Mouse (Mus musculus) lung, embryonic 16.5 days (tissue): ENCODE measurements around the gene Ube2l6. TPM values are rescaled to one million over a fixed set of nuclear protein-coding genes. Genes with fewer than 3 reads are reported as not detected.

ENCODE experiments used
- ATAC-seq: fragments of 200-750 bp; cut with Nextera tagmentation; 2 replicates; pipeline ENCODE4 v1.8.0; 2017; ENCODE audit warnings: low read depth, mild to moderate bottlenecking, moderate library complexity
- H3K27ac ChIP-seq: fragments of 300-500 bp; sonication (generic); 2 replicates; pipeline ENCODE4 v1.5.1; 2014; ENCODE audit warnings: mild to moderate bottlenecking, control low read depth, low read length
- H3K27me3 ChIP-seq: fragments of 300-500 bp; sonication (generic); 2 replicates; pipeline ENCODE4 v1.6.1; 2014; ENCODE audit warnings: low read depth, low read length, mixed read lengths; ENCODE audit not compliant: control insufficient read depth, insufficient read depth
- H3K36me3 ChIP-seq: fragments of 300-500 bp; sonication (generic); 2 replicates; pipeline ENCODE4 v1.6.1; 2014; ENCODE audit warnings: low read length; ENCODE audit not compliant: control insufficient read depth, insufficient read depth
- H3K4me1 ChIP-seq: fragments of 300-500 bp; sonication (generic); replicated peaks from 2 replicates; pipeline ENCODE4 v1.6.1; 2014; ENCODE audit warnings: low read length, mixed read lengths; ENCODE audit not compliant: control insufficient read depth, insufficient read depth
- H3K4me2 ChIP-seq: fragments of 300-500 bp; sonication (generic); 2 replicates; pipeline ENCODE4 v1.6.1; 2014; ENCODE audit warnings: low read depth, low read length, control low read depth
- H3K4me3 ChIP-seq: fragments of 300-500 bp; sonication (generic); 2 replicates; pipeline ENCODE4 v1.5.1; 2014; ENCODE audit warnings: mild to moderate bottlenecking, low read length, control low read depth
- H3K9ac ChIP-seq: fragments of 300-500 bp; sonication (generic); 2 replicates; pipeline ENCODE4 v1.6.1; 2014; ENCODE audit warnings: low read length, control low read depth
- H3K9me3 ChIP-seq: fragments of 300-500 bp; sonication (generic); 2 replicates; pipeline ENCODE4 v1.6.1; 2016; ENCODE audit warnings: low read length; ENCODE audit not compliant: control insufficient read depth
- WGBS: fragments of 180-500 bp; shearing (Covaris S2); extraction: QIAGEN DNeasy Blood & Tissue Kit; methylation state at CpG from one replicate; pipeline ENCODE4 v1.1.7; 2014; 5-methylcytosine and 5-hydroxymethylcytosine counted together
- polyA plus RNA-seq: library from polyadenylated mRNA; unstranded; fragments of >200 nt; fragmentation: Nextera tagmentation; extraction: Ambion mirVana; gene quantifications from 2 replicates; pipeline ENCODE4 v1.2.1, GENCODE M21; 2015

The Ube2l6 gene
- polyA plus RNA-seq, 1 experiment from 2014 or later: 76.0 TPM

GRCm38 (mm10) chr2:84783315-84783714 is 15.3 kb upstream of the Ube2l6 start:
- Histone ChIP-seq H3K27ac (peak overlapping the region; percentile 45; the same call in 1 of the 2 replicates), H3K4me1 (no peaks in the 10 kb centered on the region), H3K9ac (no peak overlapping the region), H3K9me3 (no peaks in the 10 kb centered on the region), H3K4me3 (no peak overlapping the region), H3K27me3 (no peaks in the 10 kb centered on the region), H3K4me2 (no peak overlapping the region), H3K36me3 (no peaks in the 10 kb centered on the region)
- 72% methylated on average over 1 of the region's 1 CpGs for WGBS
- no peak; the same call in 1 of the 2 replicates for ATAC-seq

GRCm38 (mm10) chr2:84783840-84784566 is 14.6 kb upstream of the Ube2l6 start:
- peak overlapping the region; percentile 45; the same call in 1 of the 2 replicates for H3K27ac ChIP-seq
- ATAC-seq: peak; percentile 92

GRCm38 (mm10) chr2:84788316-84788715 is 10.3 kb upstream of the Ube2l6 start:
- H3K9ac ChIP-seq: no peak overlapping the region
- ATAC-seq: no peak
- no peaks in the 10 kb centered on the region for H3K4me1 ChIP-seq
- no peak overlapping the region for H3K4me2 ChIP-seq
- no peak overlapping the region for H3K27ac ChIP-seq
- H3K36me3 ChIP-seq: no peaks in the 10 kb centered on the region
- no peaks in the 10 kb centered on the region for H3K27me3 ChIP-seq
- no peak overlapping the region for H3K4me3 ChIP-seq
- no peaks in the 10 kb centered on the region for H3K9me3 ChIP-seq
- WGBS: 73% methylated on average over 3 of the region's 3 CpGs

More at GRCm38 (mm10) chr2:84783840-84784566, 14.6 kb upstream of the Ube2l6 start:
- Histone ChIP-seq H3K27me3 (no peaks in the 10 kb centered on the region), H3K4me3 (no peak overlapping the region), H3K4me1 (no peaks in the 10 kb centered on the region), H3K9ac (no peak overlapping the region), H3K36me3 (no peaks in the 10 kb centered on the region), H3K9me3 (no peaks in the 10 kb centered on the region), H3K4me2 (no peak overlapping the region)
- WGBS: 46% methylated on average over 3 of the region's 3 CpGs

GRCm38 (mm10) chr2:84790418-84790817 is 8.2 kb upstream of the Ube2l6 start:
- H3K9ac ChIP-seq: no peak overlapping the region
- no peaks in the 10 kb centered on the region for H3K36me3 ChIP-seq
- no peaks in the 10 kb centered on the region for H3K9me3 ChIP-seq
- H3K4me3 ChIP-seq: no peak overlapping the region
- no peak for ATAC-seq
- H3K4me1 ChIP-seq: no peaks in the 10 kb centered on the region
- H3K27ac ChIP-seq: no peak overlapping the region
- no peak overlapping the region for H3K4me2 ChIP-seq
- 46% methylated on average over 9 of the region's 9 CpGs for WGBS
- H3K27me3 ChIP-seq: no peaks in the 10 kb centered on the region

GRCm38 (mm10) chr2:84792516-84792915 is 6.1 kb upstream of the Ube2l6 start:
- H3K9me3 ChIP-seq: no peaks in the 10 kb centered on the region
- 23% methylated on average over 3 of the region's 3 CpGs for WGBS
- peak; percentile 87 for ATAC-seq
- H3K36me3 ChIP-seq: no peaks in the 10 kb centered on the region
- H3K27ac ChIP-seq: no peak overlapping the region
- H3K4me2 ChIP-seq: no peak overlapping the region
- no peak overlapping the region for H3K9ac ChIP-seq
- no peaks in the 10 kb centered on the region for H3K27me3 ChIP-seq
- no peak overlapping the region for H3K4me3 ChIP-seq
- no peaks in the 10 kb centered on the region for H3K4me1 ChIP-seq

GRCm38 (mm10) chr2:84793154-84793553 is 5.5 kb upstream of the Ube2l6 start:
- ATAC-seq: no peak
- 91% methylated on average over 3 of the region's 3 CpGs for WGBS
- H3K9me3 ChIP-seq: no peaks in the 10 kb centered on the region

GRCm38 (mm10) chr2:84793871-84794270 is 4.8 kb upstream of the Ube2l6 start:
- Histone ChIP-seq H3K4me1 (no peaks in the 10 kb centered on the region), H3K27ac (no peak overlapping the region), H3K4me2 (no peak overlapping the region), H3K36me3 (no peaks in the 10 kb centered on the region), H3K9me3 (no peaks in the 10 kb centered on the region), H3K4me3 (no peak overlapping the region), H3K9ac (no peak overlapping the region), H3K27me3 (no peaks in the 10 kb centered on the region)
- ATAC-seq: no peak
- WGBS: 77% methylated on average over 3 of the region's 3 CpGs

More at GRCm38 (mm10) chr2:84793154-84793553, 5.5 kb upstream of the Ube2l6 start:
- Histone ChIP-seq H3K9ac (no peak overlapping the region), H3K4me2 (no peak overlapping the region), H3K27me3 (no peaks in the 10 kb centered on the region), H3K4me3 (no peak overlapping the region), H3K36me3 (no peaks in the 10 kb centered on the region), H3K4me1 (no peaks in the 10 kb centered on the region), H3K27ac (no peak overlapping the region)

GRCm38 (mm10) chr2:84797833-84798492 is 665 bp upstream of the Ube2l6 start:
- WGBS: 8% methylated on average over 13 of the region's 13 CpGs
- no peaks in the 10 kb centered on the region for H3K9me3 ChIP-seq
- H3K4me3 ChIP-seq: peak overlapping the region; percentile 70
- ATAC-seq: peak; percentile 62
- peak overlapping the region; percentile 95 for H3K4me2 ChIP-seq
- no peaks in the 10 kb centered on the region for H3K27me3 ChIP-seq
- H3K4me1 ChIP-seq: no peaks in the 10 kb centered on the region
- peak overlapping the region; percentile 71 for H3K9ac ChIP-seq
- no peaks in the 10 kb centered on the region for H3K36me3 ChIP-seq
- no peak overlapping the region for H3K27ac ChIP-seq

- 0% methylated on average over 16 of the region's 16 CpGs for WGBS
- peak overlapping the region; percentile 49; the same call in 1 of the 2 replicates for H3K27ac ChIP-seq
- no peaks in the 10 kb centered on the region for H3K27me3 ChIP-seq
- no peaks in the 10 kb centered on the region for H3K9me3 ChIP-seq
- peak; percentile 77 for ATAC-seq
- H3K4me1 ChIP-seq: no peaks in the 10 kb centered on the region
- no peaks in the 10 kb centered on the region for H3K36me3 ChIP-seq
- H3K9ac ChIP-seq: peak overlapping the region; percentile 71
- peak overlapping the region; percentile 70 for H3K4me3 ChIP-seq
- H3K4me2 ChIP-seq: peak overlapping the region; percentile 95
Observed at GRCm38 (mm10) chr2:84799041-84799561, 473 bp downstream of the Ube2l6 start.
